In genomic region chr16:33916473-33917251, GRCm38 (mm10) we compare ENCODE assay signal across 8 mouse cellular contexts. TPM values are rescaled to one million over a fixed set of nuclear protein-coding genes. Genes with fewer than 3 reads are reported as not detected.
DNase-seq lines count a peak whose midpoint lies in the region; ATAC-seq lines count a peak whose summit lies in the region.

No protein-coding gene starts in this region.

- no peaks in the 10 kb centered on the region for H3K9me3 ChIP-seq in heart, embryonic 11.5 days (replicated peaks; ENCODE audit: control insufficient read depth, low read length)
- no peaks in the 10 kb centered on the region for H3K9me3 ChIP-seq in kidney, embryonic 16.5 days (ENCODE audit: low read length)

- H3K9ac ChIP-seq in heart, embryonic 11.5 days (ENCODE audit: low read depth, low read length), result no peak overlapping the region
- H3K9ac ChIP-seq in kidney, embryonic 16.5 days (replicated peaks; ENCODE audit: low read length), result no peak overlapping the region

- peak overlapping the region; percentile 62; the same call in 1 of the 2 replicates for H3K27ac ChIP-seq in heart, embryonic 11.5 days (ENCODE audit: low read depth, low read length)
- peak overlapping the region; percentile 76 for H3K27ac ChIP-seq in kidney, embryonic 16.5 days (ENCODE audit: low read length)

- peaks cover 38% of the 10 kb centered on the region for H3K4me1 ChIP-seq in heart, embryonic 11.5 days (ENCODE audit: control insufficient read depth, insufficient read depth, low read length)
- H3K4me1 ChIP-seq in kidney, embryonic 16.5 days (ENCODE audit: insufficient read depth, low read length), result peaks cover 45% of the 10 kb centered on the region

- no peaks in the 10 kb centered on the region; the same call in 1 of the 2 replicates for H3K36me3 ChIP-seq in heart, embryonic 11.5 days (ENCODE audit: control insufficient read depth, insufficient read depth, low read length)
- H3K36me3 ChIP-seq in kidney, embryonic 16.5 days (ENCODE audit: insufficient read depth, low read length), result no peaks in the 10 kb centered on the region

- no peaks in the 10 kb centered on the region for H3K27me3 ChIP-seq in heart, embryonic 11.5 days (ENCODE audit: control insufficient read depth, insufficient read depth, low read length)
- H3K27me3 ChIP-seq in kidney, embryonic 16.5 days (ENCODE audit: insufficient read depth, low read length), result no peaks in the 10 kb centered on the region

- ATAC-seq in heart, embryonic 11.5 days (replicated peaks; ENCODE audit: insufficient number of reproducible peaks, low FRiP score, low TSS enrichment), result peak; percentile 28; the same call in 1 of the 2 replicates
- ATAC-seq in kidney, embryonic 16.5 days (ENCODE audit: low FRiP score, low TSS enrichment), result peak; percentile 50

- WGBS in heart, embryonic 11.5 days (ENCODE audit: insufficient replicate concordance), result 37% methylated on average over 12 of the region's 12 CpGs
- WGBS in kidney, embryonic 16.5 days, result 53% methylated on average over 12 of the region's 12 CpGs

- intact Hi-C loops in left cerebral cortex, postnatal 25 days (cut with DNase I), result no loop called here

- no peak overlapping the region for H3K4me3 ChIP-seq in heart, embryonic 11.5 days (ENCODE audit: low read depth, low read length)
- no peak overlapping the region for H3K4me3 ChIP-seq in kidney, embryonic 16.5 days (ENCODE audit: low read length)

- peak overlapping the region; percentile 31 for H3K4me2 ChIP-seq in heart, embryonic 11.5 days
- no peak overlapping the region for H3K4me2 ChIP-seq in kidney, embryonic 16.5 days (replicated peaks; ENCODE audit: low read depth, low read length)

- DNase-seq in ovary, adult 18-20 months (ENCODE audit: low spot score), result peak; percentile 93
- no peak for DNase-seq in ovary, postnatal 10 days (ENCODE audit: low spot score)
- peak; percentile 71 to 85 for DNase-seq in cerebellum, postnatal 14 days
- DNase-seq in lung, postnatal 14 days, result peak; percentile 75
- DNase-seq in left cerebral cortex, adult 18-20 months (ENCODE audit: low spot score in 2 of 2), result no peak
- no peak for DNase-seq in left cerebral cortex, postnatal 25 days (ENCODE audit: low spot score in 2 of 2)

RNA-seq across cellular contexts. Expression of gene Umps, which starts 50.2 kb away (rescaled TPM):
- 43.0 and 43.9 TPM in 2 replicates for polyA plus RNA-seq in heart, embryonic 11.5 days (2014; fragmentation: Nextera tagmentation; extraction: Ambion mirVana)
- polyA plus RNA-seq in kidney, embryonic 16.5 days (2015; fragmentation: Nextera tagmentation; extraction: Ambion mirVana), result 66.3 and 66.6 TPM in 2 replicates
- total RNA-seq in left cerebral cortex, adult 18-20 months (2021), result 10 to 100 TPM; 14.9 to 15.8 TPM
- total RNA-seq in left cerebral cortex, postnatal 25 days (2021), result 10 to 100 TPM; 15.2 to 16.1 TPM

Comparison
In these comparisons a context has a peak if more than half of its experiments do, and no peak if none do; other contexts are left out.
1. DNase-seq: peak in ovary, adult 18-20 months (single experiment), cerebellum, postnatal 14 days (2 of 2) and lung, postnatal 14 days (single experiment); none in ovary, postnatal 10 days (single experiment), left cerebral cortex, adult 18-20 months (0 of 2) and left cerebral cortex, postnatal 25 days (0 of 2).